Mouse (Mus musculus) liver, embryonic 14.5 days (tissue): ENCODE results near the gene Rbfox1. TPM values are rescaled to one million over a fixed set of nuclear protein-coding genes. Genes with fewer than 3 reads are reported as not detected.
A peak's percentile ranks its signal among the peaks of the same experiment; 100 is the strongest.

Experiments used
- ATAC-seq: fragments of 200-750 bp; cut with Nextera tagmentation; 2 replicates; pipeline ENCODE4 v1.8.0; 2017; ENCODE audit warnings: moderate number of reproducible peaks, mild to moderate bottlenecking, moderate library complexity; ENCODE audit not compliant: insufficient read depth
- DNase-seq, 3 experiments: peaks; one replicate each; pipeline ENCODE4 v3.0.0-alpha.2; 2012 to 2013; ENCODE audit warnings: low read depth in 3 of 3, low spot score in 3 of 3
- H3K27ac ChIP-seq: fragments of 300-500 bp; sonication (generic); 2 replicates; pipeline ENCODE4 v1.5.1; 2014; ENCODE audit warnings: moderate library complexity, mild to moderate bottlenecking, control low read depth, inconsistent platforms
- H3K27me3 ChIP-seq: fragments of 300-500 bp; sonication (generic); 2 replicates; pipeline ENCODE4 v1.6.1; 2014; ENCODE audit warnings: mild to moderate bottlenecking, low read length, moderate library complexity; ENCODE audit not compliant: control insufficient read depth, insufficient read depth
- H3K36me3 ChIP-seq: fragments of 300-500 bp; sonication (generic); replicated peaks from 2 replicates; pipeline ENCODE4 v1.6.1; 2014; ENCODE audit warnings: low read depth; ENCODE audit not compliant: control insufficient read depth, insufficient read depth
- H3K4me1 ChIP-seq, 2 experiments: fragments of 200-500 bp in 1 of 2; fragments of 300-500 bp in 1 of 2; sonication (generic) in 1 of 2; replicated peaks; 2 replicates each; pipeline ENCODE4 v1.6.1; 2012 to 2014; ENCODE audit warnings: antibody characterized with exemption in 1 of 2, inconsistent platforms in 1 of 2, low read length in 1 of 2; ENCODE audit not compliant: control insufficient read depth in 2 of 2, insufficient read depth in 2 of 2
- H3K4me2 ChIP-seq: fragments of 300-500 bp; sonication (generic); 2 replicates; pipeline ENCODE4 v1.6.1; 2014; ENCODE audit warnings: low read depth, mild to moderate bottlenecking, control low read depth, moderate library complexity
- H3K4me3 ChIP-seq, 2 experiments: fragments of 200-500 bp in 1 of 2; fragments of 300-500 bp in 1 of 2; sonication (generic) in 1 of 2; 2 replicates each; pipeline ENCODE4 v1.5.1; 2012 to 2014; ENCODE audit warnings: low read depth in 2 of 2, low read length in 2 of 2, mild to moderate bottlenecking in 2 of 2, control low read depth in 1 of 2, inconsistent platforms in 1 of 2, moderate library complexity in 1 of 2; ENCODE audit not compliant: insufficient read depth in 1 of 2
- H3K9ac ChIP-seq: fragments of 300-500 bp; sonication (generic); replicated peaks from 2 replicates; pipeline ENCODE4 v1.6.1; 2014; ENCODE audit warnings: mild to moderate bottlenecking, control low read depth, moderate library complexity
- H3K9me3 ChIP-seq: fragments of 300-500 bp; sonication (generic); 2 replicates; pipeline ENCODE4 v1.6.1; 2016; ENCODE audit warnings: low read length, mixed read lengths; ENCODE audit not compliant: control insufficient read depth
- CTCF ChIP-seq: IDR thresholded peaks from 2 replicates; pipeline ENCODE4 v1.5.1; 2016; ENCODE audit warnings: antibody characterized with exemption, low read depth, control low read depth
- EP300 ChIP-seq: IDR thresholded peaks from 2 replicates; pipeline ENCODE4 v1.6.1; 2016; ENCODE audit warnings: antibody characterized with exemption, low read depth
- WGBS: fragments of 180-500 bp; shearing (Covaris S2); extraction: QIAGEN DNeasy Blood & Tissue Kit; methylation state at CpG from one replicate; pipeline ENCODE4 v1.1.7; 2014; ENCODE audit not compliant: insufficient replicate concordance; 5-methylcytosine and 5-hydroxymethylcytosine counted together
- polyA plus RNA-seq, 2 experiments: library from polyadenylated mRNA; depleted of rRNA in 1 of 2; stranded (reverse) in 1 of 2; unstranded in 1 of 2; fragments of >200 nt; fragmentation: Nextera tagmentation in 1 of 2; extraction: Ambion mirVana in 1 of 2; gene quantifications; 2 replicates each; pipeline versions ENCODE4 v1.2.1 to v1.2.3; 2012 to 2014

Rbfox1 gene
- polyA plus RNA-seq, 2 experiments = 0.02 TPM; not detected in 1

- Histone ChIP-seq H3K27me3 (no peaks in the 10 kb centered on the region), H3K36me3 (no peaks in the 10 kb centered on the region), H3K9me3 (no peaks in the 10 kb centered on the region), H3K4me1 (no peaks in the 10 kb centered on the region), H3K4me3 (no peak overlapping the region), H3K27ac (no peak overlapping the region), H3K9ac (no peak overlapping the region), H3K4me2 (no peak overlapping the region)
- WGBS = 31% methylated on average over 15 of the region's 15 CpGs
- no peak for DNase-seq
- ATAC-seq = no peak
- no peak for TF ChIP-seq EP300
- TF ChIP-seq CTCF = peak; percentile 55
Observed at GRCm38 (mm10) chr16:6839299-6839995, 954.3 kb downstream of the Rbfox1 start.

- H3K27me3 ChIP-seq = no peaks in the 10 kb centered on the region
- H3K36me3 ChIP-seq = no peaks in the 10 kb centered on the region
- no peaks in the 10 kb centered on the region for H3K9me3 ChIP-seq
- H3K27ac ChIP-seq = no peak overlapping the region
- TF ChIP-seq CTCF (no peak), EP300 (no peak)
- no peak for DNase-seq
- WGBS = 45% methylated on average over 3 of the region's 3 CpGs
- no peak overlapping the region for H3K9ac ChIP-seq
- no peak overlapping the region for H3K4me3 ChIP-seq
- ATAC-seq = no peak
- H3K4me2 ChIP-seq = no peak overlapping the region
- no peaks in the 10 kb centered on the region for H3K4me1 ChIP-seq
Observed at GRCm38 (mm10) chr16:6840007-6840406, 954.9 kb downstream of the Rbfox1 start.

- H3K9ac ChIP-seq = no peak overlapping the region
- no peaks in the 10 kb centered on the region for H3K36me3 ChIP-seq
- H3K4me2 ChIP-seq = no peak overlapping the region
- DNase-seq (no peak), ATAC-seq (no peak)
- no peaks in the 10 kb centered on the region for H3K27me3 ChIP-seq
- no peaks in the 10 kb centered on the region for H3K4me1 ChIP-seq
- no peak overlapping the region for H3K27ac ChIP-seq
- 67% methylated on average over 7 of the region's 7 CpGs for WGBS
- no peaks in the 10 kb centered on the region for H3K9me3 ChIP-seq
- no peak overlapping the region for H3K4me3 ChIP-seq
- no peak for TF ChIP-seq EP300
- TF ChIP-seq CTCF = no peak
Observed at GRCm38 (mm10) chr16:6840461-6840860, 955.3 kb downstream of the Rbfox1 start.

GRCm38 (mm10) chr16:6842066-6842785 lies 957.1 kb downstream of the Rbfox1 start:
- TF ChIP-seq EP300 = no peak
- TF ChIP-seq CTCF = no peak
- H3K27me3 ChIP-seq = no peaks in the 10 kb centered on the region

GRCm38 (mm10) chr16:6844659-6845058 lies 959.5 kb downstream of the Rbfox1 start:
- Histone ChIP-seq H3K27me3 (no peaks in the 10 kb centered on the region), H3K36me3 (no peaks in the 10 kb centered on the region), H3K9ac (no peak overlapping the region), H3K9me3 (no peaks in the 10 kb centered on the region), H3K4me3 (no peak overlapping the region), H3K27ac (no peak overlapping the region), H3K4me1 (no peaks in the 10 kb centered on the region), H3K4me2 (no peak overlapping the region)
- TF ChIP-seq EP300 (no peak), CTCF (no peak)
- 30% methylated on average over 4 of the region's 4 CpGs for WGBS
- DNase-seq (no peak), ATAC-seq (no peak)

More at GRCm38 (mm10) chr16:6842066-6842785, 957.1 kb downstream of the Rbfox1 start:
- Histone ChIP-seq H3K4me1 (no peaks in the 10 kb centered on the region), H3K4me2 (no peak overlapping the region), H3K9ac (no peak overlapping the region), H3K9me3 (no peaks in the 10 kb centered on the region), H3K4me3 (no peak overlapping the region), H3K27ac (no peak overlapping the region), H3K36me3 (no peaks in the 10 kb centered on the region)
- 40% methylated on average over 8 of the region's 8 CpGs for WGBS
- no peak for ATAC-seq
- no peak for DNase-seq
